Mouse (Mus musculus): ENCODE data around the gene Lrrc20. TPM values are rescaled to one million over a fixed set of nuclear protein-coding genes. Genes with fewer than 3 reads are reported as not detected.

The Lrrc20 gene
- polyA plus RNA-seq, 1 experiment, result 7.2 TPM

- H3K4me1 ChIP-seq (ENCODE audit: control insufficient read depth, insufficient read depth, low read length), result peaks cover 5% of the 10 kb centered on the region
- no peak overlapping the region for H3K4me3 ChIP-seq (replicated peaks; ENCODE audit: control insufficient read depth, low read depth, low read length)
- 85% methylated on average over 7 of the region's 7 CpGs for WGBS
- H3K27ac ChIP-seq (ENCODE audit: control insufficient read depth, insufficient read depth, low read depth, low read length, poor library complexity), result no peak overlapping the region
- no peak for TF ChIP-seq POLR2A (IDR thresholded peaks at IDR 0.05; ENCODE audit: borderline replicate concordance, control insufficient read depth, low read depth, low read length)
- TF ChIP-seq CTCF (IDR thresholded peaks at IDR 0.05; ENCODE audit: control insufficient read depth, insufficient read depth, low read length), result no peak
These were observed 57.7 kb downstream of the Lrrc20 start for GRCm38 (mm10) chr10:61533285-61533684.

GRCm38 (mm10) chr10:61534371-61535101 is 58.9 kb downstream of the Lrrc20 start:
- TF ChIP-seq POLR2A (IDR thresholded peaks at IDR 0.05; ENCODE audit: borderline replicate concordance, control insufficient read depth, low read depth, low read length) (no peak), CTCF (IDR thresholded peaks at IDR 0.05; ENCODE audit: control insufficient read depth, insufficient read depth, low read length) (no peak)
- H3K4me1 ChIP-seq (ENCODE audit: control insufficient read depth, insufficient read depth, low read length), result peaks cover 5% of the 10 kb centered on the region
- no peak overlapping the region for H3K27ac ChIP-seq (ENCODE audit: control insufficient read depth, insufficient read depth, low read depth, low read length, poor library complexity)
- WGBS, result 80% methylated on average over 3 of the region's 3 CpGs
- no peak overlapping the region for H3K4me3 ChIP-seq (replicated peaks; ENCODE audit: control insufficient read depth, low read depth, low read length)

GRCm38 (mm10) chr10:61535441-61535840 is 59.8 kb downstream of the Lrrc20 start:
- TF ChIP-seq POLR2A (IDR thresholded peaks at IDR 0.05; ENCODE audit: borderline replicate concordance, control insufficient read depth, low read depth, low read length) (no peak), CTCF (IDR thresholded peaks at IDR 0.05; ENCODE audit: control insufficient read depth, insufficient read depth, low read length) (no peak)
- Histone ChIP-seq H3K27ac (ENCODE audit: control insufficient read depth, insufficient read depth, low read depth, low read length, poor library complexity) (no peak overlapping the region), H3K4me3 (replicated peaks; ENCODE audit: control insufficient read depth, low read depth, low read length) (no peak overlapping the region), H3K4me1 (ENCODE audit: control insufficient read depth, insufficient read depth, low read length) (peaks cover 5% of the 10 kb centered on the region)
- WGBS, result 91% methylated on average over 4 of the region's 4 CpGs

GRCm38 (mm10) chr10:61536130-61537035 is 60.8 kb downstream of the Lrrc20 start:
- Histone ChIP-seq H3K27ac (ENCODE audit: control insufficient read depth, insufficient read depth, low read depth, low read length, poor library complexity) (peak overlapping the region; percentile 39), H3K4me3 (replicated peaks; ENCODE audit: control insufficient read depth, low read depth, low read length) (no peak overlapping the region), H3K4me1 (ENCODE audit: control insufficient read depth, insufficient read depth, low read length) (peaks cover 5% of the 10 kb centered on the region)
- WGBS, result 5% methylated on average over 20 of the region's 20 CpGs
- TF ChIP-seq POLR2A (IDR thresholded peaks at IDR 0.05; ENCODE audit: borderline replicate concordance, control insufficient read depth, low read depth, low read length) (no peak), CTCF (IDR thresholded peaks at IDR 0.05; ENCODE audit: control insufficient read depth, insufficient read depth, low read length) (no peak)

- TF ChIP-seq CTCF (IDR thresholded peaks at IDR 0.05; ENCODE audit: control insufficient read depth, insufficient read depth, low read length), result no peak
- no peak for TF ChIP-seq POLR2A (IDR thresholded peaks at IDR 0.05; ENCODE audit: borderline replicate concordance, control insufficient read depth, low read depth, low read length)
- no peak overlapping the region for H3K27ac ChIP-seq (ENCODE audit: control insufficient read depth, insufficient read depth, low read depth, low read length, poor library complexity)
- peaks cover 5% of the 10 kb centered on the region for H3K4me1 ChIP-seq (ENCODE audit: control insufficient read depth, insufficient read depth, low read length)
- no peak overlapping the region for H3K4me3 ChIP-seq (replicated peaks; ENCODE audit: control insufficient read depth, low read depth, low read length)
- 42% methylated on average over 5 of the region's 5 CpGs for WGBS
These were observed 61.4 kb downstream of the Lrrc20 start for GRCm38 (mm10) chr10:61537036-61537380.

- WGBS, result 55% methylated on average over 4 of the region's 4 CpGs
- Histone ChIP-seq H3K27ac (ENCODE audit: control insufficient read depth, insufficient read depth, low read depth, low read length, poor library complexity) (no peak overlapping the region), H3K4me3 (replicated peaks; ENCODE audit: control insufficient read depth, low read depth, low read length) (no peak overlapping the region), H3K4me1 (ENCODE audit: control insufficient read depth, insufficient read depth, low read length) (peaks cover 5% of the 10 kb centered on the region)
- TF ChIP-seq POLR2A (IDR thresholded peaks at IDR 0.05; ENCODE audit: borderline replicate concordance, control insufficient read depth, low read depth, low read length) (no peak), CTCF (IDR thresholded peaks at IDR 0.05; ENCODE audit: control insufficient read depth, insufficient read depth, low read length) (no peak)
These were observed 62.8 kb downstream of the Lrrc20 start for GRCm38 (mm10) chr10:61538446-61538845.

GRCm38 (mm10) chr10:61544127-61544862 is 68.7 kb downstream of the Lrrc20 start:
- Histone ChIP-seq H3K27ac (ENCODE audit: control insufficient read depth, insufficient read depth, low read depth, low read length, poor library complexity) (no peak overlapping the region), H3K4me3 (replicated peaks; ENCODE audit: control insufficient read depth, low read depth, low read length) (no peak overlapping the region), H3K4me1 (ENCODE audit: control insufficient read depth, insufficient read depth, low read length) (peaks cover 3% of the 10 kb centered on the region; the same call in 1 of the 2 replicates)
- TF ChIP-seq POLR2A (IDR thresholded peaks at IDR 0.05; ENCODE audit: borderline replicate concordance, control insufficient read depth, low read depth, low read length), result no peak
- no peak for TF ChIP-seq CTCF (IDR thresholded peaks at IDR 0.05; ENCODE audit: control insufficient read depth, insufficient read depth, low read length)
- WGBS, result 74% methylated on average over 12 of the region's 12 CpGs

GRCm38 (mm10) chr10:61544863-61545240 is 69.3 kb downstream of the Lrrc20 start:
- WGBS, result 89% methylated on average over 9 of the region's 9 CpGs
- TF ChIP-seq CTCF (IDR thresholded peaks at IDR 0.05; ENCODE audit: control insufficient read depth, insufficient read depth, low read length) (no peak), POLR2A (IDR thresholded peaks at IDR 0.05; ENCODE audit: borderline replicate concordance, control insufficient read depth, low read depth, low read length) (no peak)
- Histone ChIP-seq H3K27ac (ENCODE audit: control insufficient read depth, insufficient read depth, low read depth, low read length, poor library complexity) (no peak overlapping the region), H3K4me1 (ENCODE audit: control insufficient read depth, insufficient read depth, low read length) (peaks cover 3% of the 10 kb centered on the region; the same call in 1 of the 2 replicates), H3K4me3 (replicated peaks; ENCODE audit: control insufficient read depth, low read depth, low read length) (no peak overlapping the region)

Data from bone marrow, adult 2 months (tissue).